Mouse (Mus musculus) embryonic fibroblast, embryonic 13.5 days (primary cell): ENCODE data around the gene Blvrb.

Experiments used
- CTCF ChIP-seq: IDR thresholded peaks from 2 replicates; pipeline ENCODE4 v1.5.1; 2011; ENCODE audit warnings: mild to moderate bottlenecking, control low read depth, low read length, moderate library complexity, borderline replicate concordance; ENCODE audit not compliant: insufficient read depth
- POLR2A ChIP-seq: IDR thresholded peaks from 2 replicates; pipeline ENCODE4 v1.6.1; 2011; ENCODE audit warnings: low read depth, mild to moderate bottlenecking, control low read depth, low read length, moderate library complexity

DNA sequence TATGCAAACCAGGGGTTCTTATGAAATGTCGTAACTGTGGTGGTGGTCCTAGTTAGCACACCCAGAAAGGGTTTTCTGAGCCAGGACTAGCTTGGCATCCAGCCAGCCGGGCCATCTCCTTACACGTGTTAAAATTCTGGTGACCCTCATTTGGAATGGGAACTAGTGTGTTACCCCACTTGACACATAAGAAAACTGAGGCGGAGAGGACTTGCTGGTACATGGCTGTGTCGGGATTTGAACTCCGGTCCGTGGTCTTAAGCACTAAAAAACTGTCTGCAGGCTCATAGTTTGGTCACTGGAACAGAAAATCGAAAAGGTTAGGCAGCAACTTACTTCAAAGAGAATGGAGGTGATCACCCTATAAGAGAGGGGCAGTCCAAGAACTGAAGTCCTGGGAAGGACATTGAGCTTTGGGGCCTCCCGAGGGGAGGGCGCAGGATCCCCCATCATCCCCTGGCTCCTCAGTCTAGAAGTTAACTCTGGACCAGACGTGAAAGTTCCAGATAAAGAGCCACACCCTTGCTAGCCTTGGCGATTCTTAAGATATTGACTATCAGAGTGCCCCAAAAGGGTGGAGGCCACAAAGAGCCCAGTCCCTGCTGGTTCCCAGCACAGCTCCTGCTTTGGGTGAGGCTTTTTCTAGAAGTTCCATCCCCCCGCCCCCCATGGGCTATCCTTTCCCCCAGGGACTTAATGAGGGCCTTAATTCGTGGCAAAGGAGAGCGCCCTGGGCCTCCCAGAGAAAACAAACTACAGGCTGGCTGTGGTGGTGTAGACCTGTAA lies 836 bp downstream of the Blvrb start:
- TF ChIP-seq POLR2A (no peak), CTCF (no peak)
